Mouse (Mus musculus) cerebellum, adult 8-10 months (tissue): ENCODE results near the gene 1810046K07Rik.

ENCODE experiments used
- DNase-seq: peaks from one replicate; pipeline ENCODE4 v3.0.0; 2022

Gene 1810046K07Rik

GRCm38 (mm10) chr9:51328731-51329130 is at the start of gene 1810046K07Rik:
TSS of gene 1810046K07Rik (minus strand) at chr9:51328917.
- no peak for DNase-seq

GRCm38 (mm10) chr9:51369560-51369959 is 40.8 kb upstream of the 1810046K07Rik start:
- DNase-seq = no peak

GRCm38 (mm10) chr9:51367124-51367523 is 38.4 kb upstream of the 1810046K07Rik start:
- DNase-seq = no peak

- DNase-seq = no peak
Observed at GRCm38 (mm10) chr9:51364059-51364458, 35.3 kb upstream of the 1810046K07Rik start.

- DNase-seq = no peak
Observed at GRCm38 (mm10) chr9:51353511-51353910, 24.8 kb upstream of the 1810046K07Rik start.

GRCm38 (mm10) chr9:51352896-51353295 is 24.2 kb upstream of the 1810046K07Rik start:
- DNase-seq = no peak

- no peak for DNase-seq
Observed at GRCm38 (mm10) chr9:51349422-51349821, 20.7 kb upstream of the 1810046K07Rik start.

GRCm38 (mm10) chr9:51345768-51346167 is 17.1 kb upstream of the 1810046K07Rik start:
- no peak for DNase-seq

- peak; percentile 69 for DNase-seq
Observed at GRCm38 (mm10) chr9:51335294-51336010, 6.7 kb upstream of the 1810046K07Rik start.

GRCm38 (mm10) chr9:51331449-51332238 is 2.9 kb upstream of the 1810046K07Rik start:
- DNase-seq = no peak

- no peak for DNase-seq
Observed at GRCm38 (mm10) chr9:51327555-51327903, 1.2 kb downstream of the 1810046K07Rik start.

GRCm38 (mm10) chr9:51326619-51327554 is 1.8 kb downstream of the 1810046K07Rik start:
- DNase-seq = no peak

- no peak for DNase-seq
Observed at GRCm38 (mm10) chr9:51324406-51325065, 4.2 kb downstream of the 1810046K07Rik start.

GRCm38 (mm10) chr9:51320096-51320495 is 8.6 kb downstream of the 1810046K07Rik start:
- DNase-seq = no peak

GRCm38 (mm10) chr9:51318246-51318645 is 10.5 kb downstream of the 1810046K07Rik start:
- no peak for DNase-seq

- no peak for DNase-seq
Observed at GRCm38 (mm10) chr9:51317322-51317721, 11.4 kb downstream of the 1810046K07Rik start.

- no peak for DNase-seq
Observed at GRCm38 (mm10) chr9:51315402-51316063, 13.2 kb downstream of the 1810046K07Rik start.

GRCm38 (mm10) chr9:51312554-51313317 is 16.0 kb downstream of the 1810046K07Rik start:
- DNase-seq = no peak

- no peak for DNase-seq
Observed at GRCm38 (mm10) chr9:51310515-51310914, 18.2 kb downstream of the 1810046K07Rik start.

- DNase-seq = no peak
Observed at GRCm38 (mm10) chr9:51306351-51306750, 22.4 kb downstream of the 1810046K07Rik start.

- no peak for DNase-seq
Observed at GRCm38 (mm10) chr9:51305146-51305545, 23.6 kb downstream of the 1810046K07Rik start.
